Mouse (Mus musculus) hindbrain, postnatal 0 days (tissue): ENCODE results near the gene Primpol. TPM values are rescaled to one million over a fixed set of nuclear protein-coding genes. Genes with fewer than 3 reads are reported as not detected.

Experiments
- ATAC-seq: fragments of 200-750 bp; cut with Nextera tagmentation; 2 replicates; pipeline ENCODE4 v1.8.0; 2017; ENCODE audit warnings: mild to moderate bottlenecking, moderate TSS enrichment, moderate library complexity
- DNase-seq: peaks from one replicate; pipeline ENCODE4 v3.0.0-alpha.2; 2015; ENCODE audit warnings: low spot score
- H3K27ac ChIP-seq: fragments of 300-500 bp; sonication (generic); 2 replicates; pipeline ENCODE4 v1.5.1; 2014; ENCODE audit warnings: mild to moderate bottlenecking
- H3K27me3 ChIP-seq: fragments of 300-500 bp; sonication (generic); 2 replicates; pipeline ENCODE4 v1.6.1; 2014; ENCODE audit warnings: low read length, mixed read lengths; ENCODE audit not compliant: insufficient read depth
- H3K36me3 ChIP-seq: fragments of 300-500 bp; sonication (generic); 2 replicates; pipeline ENCODE4 v1.6.1; 2014; ENCODE audit warnings: low read length, mixed read lengths; ENCODE audit not compliant: insufficient read depth
- H3K4me1 ChIP-seq: fragments of 300-500 bp; sonication (generic); 2 replicates; pipeline ENCODE4 v1.6.1; 2014; ENCODE audit warnings: antibody characterized with exemption, low read length, mixed read lengths; ENCODE audit not compliant: insufficient read depth
- H3K4me2 ChIP-seq: fragments of 300-500 bp; sonication (generic); 2 replicates; pipeline ENCODE4 v1.6.1; 2014; ENCODE audit warnings: low read depth, mild to moderate bottlenecking, low read length, moderate library complexity, mixed read lengths
- H3K4me3 ChIP-seq: fragments of 300-500 bp; sonication (generic); 2 replicates; pipeline ENCODE4 v1.5.1; 2014; ENCODE audit warnings: low read length
- H3K9ac ChIP-seq: fragments of 300-500 bp; sonication (generic); replicated peaks from 2 replicates; pipeline ENCODE4 v1.6.1; 2014; ENCODE audit warnings: mild to moderate bottlenecking, low read length, moderate library complexity, mixed read lengths
- H3K9me3 ChIP-seq: fragments of 300-500 bp; sonication (generic); 2 replicates; pipeline ENCODE4 v1.6.1; 2016; ENCODE audit warnings: low read length, mixed read lengths
- CTCF ChIP-seq: IDR thresholded peaks from 2 replicates; pipeline ENCODE4 v1.5.1; 2016; ENCODE audit warnings: antibody characterized with exemption, control low read depth, low read depth
- WGBS: fragments of 180-500 bp; shearing (Covaris S2); extraction: QIAGEN DNeasy Blood & Tissue Kit; methylation state at CpG from one replicate; pipeline ENCODE4 v1.1.7; 2014; 5-methylcytosine and 5-hydroxymethylcytosine counted together
- polyA plus RNA-seq: library from polyadenylated mRNA; unstranded; fragments of >200 nt; fragmentation: Nextera tagmentation; extraction: Ambion mirVana; gene quantifications from 2 replicates; pipeline ENCODE4 v1.2.1, GENCODE M21; 2015
- total RNA-seq: library from RNA; depleted of rRNA; stranded (reverse); fragments of >200 nt; gene quantifications from 2 replicates; pipeline ENCODE4 v1.2.3, GENCODE M21; 2014

The Primpol gene
- total and polyA plus RNA-seq, 2 experiments from 2014 or later = 4.0 to 4.9 TPM

- no peak for ATAC-seq
- Histone ChIP-seq H3K9ac (no peak overlapping the region), H3K4me1 (no peaks in the 10 kb centered on the region), H3K27me3 (no peaks in the 10 kb centered on the region), H3K36me3 (no peaks in the 10 kb centered on the region), H3K4me3 (no peak overlapping the region), H3K9me3 (no peaks in the 10 kb centered on the region), H3K4me2 (no peak overlapping the region), H3K27ac (no peak overlapping the region)
- WGBS = 75% methylated on average over 7 of the region's 7 CpGs
- TF ChIP-seq CTCF = no peak
- DNase-seq = no peak
These were observed 50.0 kb downstream of the Primpol start for GRCm38 (mm10) chr8:46566914-46567529.

DNA sequence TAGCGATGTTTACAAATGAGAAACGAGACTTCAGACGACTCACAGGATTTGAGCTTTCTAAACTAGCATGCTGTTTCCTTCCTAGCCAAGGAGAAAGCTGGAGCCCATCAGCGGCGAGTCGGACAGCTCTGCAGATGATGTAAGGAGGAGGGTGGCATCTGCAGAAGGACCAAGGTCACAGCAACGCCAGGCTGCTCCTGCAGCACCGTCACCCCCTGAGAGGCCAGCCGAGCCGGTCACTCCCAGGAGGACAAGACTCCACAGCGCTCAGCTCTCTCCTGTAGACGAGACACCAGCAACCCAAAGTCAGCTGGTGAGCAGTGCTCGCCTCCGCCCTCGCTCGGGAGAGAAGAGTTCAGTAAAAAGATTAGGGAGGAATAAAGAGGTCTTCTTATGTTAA is 54.7 kb downstream of the Primpol start:
- WGBS = 91% methylated on average over 16 of the region's 16 CpGs
- Histone ChIP-seq H3K4me2 (no peak overlapping the region), H3K27ac (no peak overlapping the region), H3K36me3 (no peaks in the 10 kb centered on the region), H3K9me3 (no peaks in the 10 kb centered on the region), H3K4me1 (no peaks in the 10 kb centered on the region), H3K4me3 (no peak overlapping the region), H3K9ac (no peak overlapping the region), H3K27me3 (no peaks in the 10 kb centered on the region)
- DNase-seq = no peak
- ATAC-seq = no peak
- no peak for TF ChIP-seq CTCF

GRCm38 (mm10) chr8:46559428-46559827 is 57.6 kb downstream of the Primpol start:
- Histone ChIP-seq H3K9ac (no peak overlapping the region), H3K4me1 (no peaks in the 10 kb centered on the region), H3K27me3 (no peaks in the 10 kb centered on the region), H3K4me3 (no peak overlapping the region), H3K9me3 (no peaks in the 10 kb centered on the region), H3K27ac (no peak overlapping the region), H3K36me3 (no peaks in the 10 kb centered on the region), H3K4me2 (no peak overlapping the region)
- peak; percentile 58 for TF ChIP-seq CTCF
- ATAC-seq (no peak), DNase-seq (peak; percentile 59)
- 83% methylated on average over 6 of the region's 6 CpGs for WGBS

GRCm38 (mm10) chr8:46552441-46552765 is 64.6 kb downstream of the Primpol start:
- H3K4me2 ChIP-seq = peak overlapping the region; percentile 82
- ATAC-seq (no peak), DNase-seq (no peak)
- H3K9me3 ChIP-seq = no peaks in the 10 kb centered on the region
- no peak for TF ChIP-seq CTCF
- peak overlapping the region; percentile 57 for H3K9ac ChIP-seq
- H3K4me1 ChIP-seq = 0 out of 2 replicates have a peak, but pooled peaks cover 4% of the 10 kb centered on the region
- no peaks in the 10 kb centered on the region for H3K27me3 ChIP-seq
- WGBS = 2% methylated on average over 10 of the region's 10 CpGs
- peak overlapping the region; percentile 75 for H3K4me3 ChIP-seq
- H3K27ac ChIP-seq = no peak overlapping the region
- no peaks in the 10 kb centered on the region for H3K36me3 ChIP-seq

- Histone ChIP-seq H3K27me3 (no peaks in the 10 kb centered on the region), H3K4me3 (peak within 1 kb of the TSS; percentile 75), H3K27ac (peak within 1 kb of the TSS; percentile 75), H3K4me2 (peak within 1 kb of the TSS; percentile 82), H3K9me3 (no peaks in the 10 kb centered on the region), H3K36me3 (no peaks in the 10 kb centered on the region), H3K9ac (peak within 1 kb of the TSS; percentile 59), H3K4me1 (0 out of 2 replicates have a peak, but pooled peaks cover 4% of the 10 kb centered on the region)
- DNase-seq = peak; percentile 100
- ATAC-seq = peak; percentile 100
- TF ChIP-seq CTCF = no peak
- WGBS = under 1% methylated on average over 50 of the region's 50 CpGs
These were observed 65.2 kb downstream of the Primpol start, which contains the start of gene Cenpu for GRCm38 (mm10) chr8:46551615-46552440. Gene Cenpu (plus strand): TSS chr8:46552028.

GRCm38 (mm10) chr8:46551029-46551428 is 66.0 kb downstream of the Primpol start:
- ATAC-seq (no peak), DNase-seq (peak; percentile 2)
- Histone ChIP-seq H3K9me3 (no peaks in the 10 kb centered on the region), H3K27me3 (no peaks in the 10 kb centered on the region), H3K4me1 (0 out of 2 replicates have a peak, but pooled peaks cover 4% of the 10 kb centered on the region), H3K4me2 (peak overlapping the region; percentile 65), H3K4me3 (peak overlapping the region; percentile 75), H3K27ac (no peak overlapping the region; the same call in 1 of the 2 replicates), H3K36me3 (no peaks in the 10 kb centered on the region), H3K9ac (peak overlapping the region; percentile 59; the same call in 1 of the 2 replicates)
- no peak for TF ChIP-seq CTCF
- 53% methylated on average over 4 of the region's 4 CpGs for WGBS

GRCm38 (mm10) chr8:46550058-46550457 is 67.0 kb downstream of the Primpol start:
- H3K27ac ChIP-seq = no peak overlapping the region
- ATAC-seq (no peak), DNase-seq (no peak)
- no peak overlapping the region for H3K4me3 ChIP-seq
- no peaks in the 10 kb centered on the region for H3K36me3 ChIP-seq
- H3K4me1 ChIP-seq = 0 out of 2 replicates have a peak, but pooled peaks cover 4% of the 10 kb centered on the region
- no peak for TF ChIP-seq CTCF
- WGBS = 87% methylated on average over 8 of the region's 8 CpGs
- H3K27me3 ChIP-seq = no peaks in the 10 kb centered on the region
- no peak overlapping the region for H3K9ac ChIP-seq
- H3K9me3 ChIP-seq = no peaks in the 10 kb centered on the region
- no peak overlapping the region for H3K4me2 ChIP-seq
